Mouse (Mus musculus): ENCODE results near the gene Btaf1.

DNA sequence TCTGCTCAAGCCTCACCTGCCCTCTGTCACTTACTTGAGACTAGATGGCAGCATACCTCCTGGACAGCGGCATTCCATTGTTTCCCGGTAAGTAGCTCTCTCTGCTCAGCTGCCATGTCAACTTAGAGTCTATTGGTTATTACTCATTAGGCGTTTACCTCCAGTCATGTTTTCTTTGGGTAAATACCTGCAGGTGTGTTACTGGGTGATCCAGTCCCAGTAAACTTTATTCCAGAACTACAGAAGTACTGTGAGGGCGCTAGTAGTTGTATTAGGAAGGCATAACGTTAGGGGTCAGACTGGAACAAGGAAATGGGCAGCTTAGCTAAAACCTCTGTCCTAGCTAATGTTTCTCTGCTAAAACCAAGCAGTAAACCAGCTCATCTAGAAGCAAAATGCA, 78.7 kb downstream of the Btaf1 start:
- TF ChIP-seq CTCF (IDR thresholded peaks at IDR 0.05; ENCODE audit: extremely low read depth, insufficient read depth, insufficient read length, insufficient replicate concordance), result no peak
- TF ChIP-seq POLR2A (IDR thresholded peaks at IDR 0.05; ENCODE audit: low read depth, low read length), result no peak
